Mouse (Mus musculus): ENCODE measurements around the gene Btbd35f19. TPM values are rescaled to one million over a fixed set of nuclear protein-coding genes. Genes with fewer than 3 reads are reported as not detected.

Gene Btbd35f19
- not detected for total RNA-seq (2023)

GRCm38 (mm10) chrX:31383818-31384217, at the start of gene Btbd35f19:
TSS of gene Btbd35f19 (minus strand) at chrX:31383918.

GRCm38 (mm10) chrX:31336154-31336553, 47.6 kb downstream of the Btbd35f19 start, which contains the start of gene Btbd35f26:
TSS of gene Btbd35f26 (plus strand) at chrX:31336454.

Other genes with a start within 250 kb of the Btbd35f19 start
- not detected for gene Spin2f, start 130.0 kb downstream of the Btbd35f19 start, total RNA-seq (2023)
- gene Btbd35f26, start 47.5 kb downstream of the Btbd35f19 start, total RNA-seq (2023): not detected
- not detected for gene Gm21883, start 190.4 kb upstream of the Btbd35f19 start, total RNA-seq (2023)
- gene Spin2e, start 235.0 kb upstream of the Btbd35f19 start, total RNA-seq (2023): not detected

Measured in monocyte, adult 59 days (primary cell).